Mouse (Mus musculus) spleen, adult 12 weeks (tissue): ENCODE results near the gene Gal3st4.

Experiments used
- DNase-seq: peaks from one replicate; pipeline ENCODE4 v3.0.0; 2022; ENCODE audit warnings: low spot score

Gal3st4 gene

GRCm38 (mm10) chr5:138272409-138272923 is at the start of gene Gal3st4:
Gene Gal3st4 (minus strand): TSS chr5:138272840.
- no peak for DNase-seq

DNA sequence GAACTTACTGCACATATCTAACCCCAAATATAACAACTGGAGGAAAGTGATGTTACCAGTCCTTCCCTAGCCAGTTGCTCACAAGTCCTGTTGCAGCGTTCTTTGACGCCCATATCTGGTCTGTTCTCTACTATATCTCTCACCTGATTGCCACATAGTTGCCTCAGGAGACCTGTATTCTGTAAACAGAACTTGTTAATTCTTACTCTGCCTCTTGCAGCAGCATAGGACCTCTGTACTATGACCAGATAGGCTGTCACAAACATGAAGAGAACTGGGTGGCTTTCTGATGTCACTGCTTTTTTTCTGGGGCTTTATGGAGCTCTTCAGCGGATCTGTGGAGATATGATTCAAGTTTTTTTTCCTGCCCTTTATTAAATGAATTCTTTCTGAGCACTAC is 40.2 kb upstream of the Gal3st4 start:
- no peak for DNase-seq

DNA sequence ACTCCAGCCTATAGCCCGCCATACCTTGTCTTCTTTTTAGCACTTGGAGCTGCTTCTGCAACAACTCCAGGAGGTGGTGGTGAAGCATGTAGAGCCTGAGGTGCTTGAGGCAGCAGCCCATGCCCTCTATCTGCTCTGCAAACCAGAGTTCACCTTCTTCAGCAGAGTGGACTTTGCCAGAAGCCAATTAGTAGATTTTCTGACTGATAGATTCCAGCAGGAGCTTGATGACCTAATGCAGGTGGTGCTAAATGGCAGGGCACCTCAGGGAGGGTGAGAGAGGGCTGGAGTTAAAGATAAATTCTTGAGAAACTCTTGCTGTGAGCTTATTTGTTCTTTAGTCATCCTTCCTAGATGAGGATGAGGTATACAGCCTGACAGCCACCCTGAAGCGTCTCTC is 27.0 kb upstream of the Gal3st4 start:
- DNase-seq = no peak

DNA sequence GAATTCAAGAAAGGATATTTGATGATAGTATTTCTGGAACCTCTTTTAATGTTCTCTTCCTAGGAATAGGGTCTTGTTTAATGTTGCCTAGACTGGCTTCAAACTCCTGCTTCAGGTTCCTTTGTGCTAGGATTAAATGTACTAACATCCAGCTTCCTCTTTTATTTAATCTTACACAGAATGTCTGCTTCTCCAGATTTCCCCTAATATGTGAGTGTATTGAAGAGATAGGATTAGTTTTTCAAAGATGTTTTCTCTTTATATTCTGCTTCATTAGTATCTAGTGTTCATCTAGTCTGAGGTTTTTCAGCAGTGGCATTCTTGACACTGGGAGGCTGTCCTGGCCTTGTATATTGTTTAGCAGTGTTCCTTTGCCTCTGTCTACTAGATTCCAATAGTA is 21.5 kb upstream of the Gal3st4 start:
- no peak for DNase-seq

DNA sequence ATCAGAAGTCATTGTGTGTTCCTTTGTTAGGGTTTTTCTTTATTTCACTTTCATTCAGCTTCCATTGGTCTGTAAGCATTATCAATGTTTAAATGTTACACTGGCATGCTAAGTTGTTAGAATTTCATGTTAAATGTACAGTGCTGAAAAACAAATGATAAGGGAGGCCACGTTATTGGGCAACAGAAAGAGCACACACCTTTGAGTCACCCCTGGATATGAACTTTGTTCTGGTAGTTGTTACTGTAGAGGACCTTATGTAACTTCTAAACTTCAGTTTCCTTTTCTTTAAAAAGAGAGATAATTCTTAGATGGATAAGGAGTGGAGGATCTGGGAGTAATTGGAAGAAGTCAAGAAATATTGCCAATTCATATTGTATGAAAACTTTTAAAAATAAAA is 19.0 kb upstream of the Gal3st4 start:
- DNase-seq = no peak

DNA sequence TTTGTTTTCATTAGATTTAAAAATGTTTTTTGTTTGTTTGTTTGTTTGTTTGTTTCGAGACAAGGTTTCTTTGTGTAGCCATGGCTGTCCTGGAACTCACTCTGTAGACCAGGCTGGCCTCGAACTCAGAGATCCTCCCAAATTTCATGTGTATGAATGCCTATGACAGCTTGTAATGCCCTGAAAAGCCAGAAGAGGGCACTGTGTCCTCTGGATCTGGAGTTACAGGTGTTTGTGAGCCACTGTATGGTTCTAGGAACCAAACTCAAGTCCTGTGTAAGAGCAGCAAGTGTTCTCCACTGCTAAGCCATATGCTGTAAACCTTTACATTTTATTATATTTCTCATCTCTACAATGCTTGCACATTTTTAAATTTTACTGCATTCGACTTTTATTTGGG is 15.2 kb upstream of the Gal3st4 start:
- DNase-seq = no peak

- DNase-seq = no peak
These were observed 10.9 kb upstream of the Gal3st4 start for GRCm38 (mm10) chr5:138283540-138283939.

DNA sequence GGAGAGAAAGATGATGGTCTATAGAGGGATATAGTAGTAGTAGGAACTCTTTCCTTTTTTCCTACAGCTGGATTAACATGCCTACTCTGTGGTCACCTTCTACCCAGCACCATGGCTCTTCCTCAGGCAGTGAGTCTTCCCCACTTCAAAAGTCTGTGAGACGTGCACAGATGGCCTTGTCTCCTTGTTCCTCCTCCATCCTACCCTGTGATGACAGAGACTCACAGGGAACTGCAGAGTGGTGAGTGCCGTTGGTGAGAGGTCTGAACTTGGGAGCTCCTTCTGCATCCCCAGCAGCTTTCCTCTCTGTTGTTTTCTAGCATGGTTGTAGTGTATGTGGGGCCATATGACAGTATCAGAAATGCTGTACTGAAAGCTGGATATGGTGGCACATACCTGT is 9.2 kb upstream of the Gal3st4 start:
- no peak for DNase-seq

GRCm38 (mm10) chr5:138280829-138281228 is 8.2 kb upstream of the Gal3st4 start:
- no peak for DNase-seq

DNA sequence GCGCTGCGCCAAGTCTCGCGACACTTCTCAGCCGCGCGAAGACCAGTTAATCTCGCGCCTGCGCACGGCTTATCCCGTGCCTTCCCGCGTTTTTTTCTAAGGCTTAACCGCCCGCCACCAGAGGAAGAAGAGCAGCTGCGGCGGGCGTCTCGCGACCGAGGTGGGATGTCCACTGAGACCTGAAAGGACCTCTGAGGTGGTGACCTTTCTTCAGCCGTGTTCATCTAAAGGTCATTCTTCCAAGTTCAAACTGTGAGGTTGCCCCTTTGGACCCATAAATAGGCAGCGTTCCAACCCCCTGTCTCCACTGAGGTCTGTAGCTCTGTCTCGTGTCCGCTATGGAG is 7.8 kb upstream of the Gal3st4 start:
- DNase-seq = no peak

DNA sequence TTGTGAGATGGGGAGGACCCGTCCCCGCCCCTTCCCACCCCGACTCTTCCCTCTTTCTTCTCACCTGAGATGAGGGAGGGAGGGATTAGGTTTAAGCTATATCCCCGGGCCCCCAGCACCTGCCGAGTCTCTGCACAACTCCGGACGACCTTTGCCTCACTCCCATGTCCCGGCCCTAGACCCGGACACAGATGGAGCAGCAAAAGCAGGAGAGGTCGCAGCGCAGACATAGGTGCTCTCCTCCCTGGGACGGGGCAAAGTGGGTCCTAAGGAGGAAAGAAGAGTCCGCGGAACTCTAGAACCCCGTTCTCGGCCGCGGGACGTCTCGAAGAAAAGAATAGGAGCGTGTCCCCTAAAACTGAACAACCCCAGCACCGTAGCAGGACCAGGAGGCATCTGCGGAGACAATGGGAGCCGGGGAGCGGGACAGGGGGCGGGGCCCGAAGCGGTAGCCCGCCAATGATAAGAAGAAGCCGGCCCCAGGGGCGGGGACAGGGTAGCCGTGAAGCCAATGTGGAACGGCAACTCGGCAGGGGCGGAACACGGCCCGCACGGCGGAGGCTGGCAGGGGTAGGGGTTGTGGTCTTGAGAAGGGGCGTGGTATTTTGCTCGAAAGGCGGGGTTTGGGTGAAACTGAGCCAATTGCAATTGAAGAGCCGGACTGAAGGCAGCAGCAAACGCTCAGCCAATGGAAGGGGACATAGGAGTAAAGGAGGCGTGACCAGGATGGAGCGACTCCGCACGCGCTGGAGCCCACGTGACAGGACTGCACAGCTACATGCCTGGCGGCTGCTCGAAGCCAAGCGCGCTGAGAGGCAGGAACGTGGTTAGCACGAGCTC is 7.2 kb upstream of the Gal3st4 start, which contains the start of the genes Gm43720, Gpc2 and Stag3:
Gm43720 (minus strand) TSS at position 374 of the 840 bp plus-strand sequence.
Gpc2 (minus strand) TSS at position 421 of the 840 bp plus-strand sequence.
Stag3 (plus strand) TSS at position 656 of the 840 bp plus-strand sequence.
- peak; percentile 84 for DNase-seq

GRCm38 (mm10) chr5:138277994-138278393 is 5.4 kb upstream of the Gal3st4 start:
- DNase-seq = no peak

- no peak for DNase-seq
These were observed 2.8 kb upstream of the Gal3st4 start for GRCm38 (mm10) chr5:138275216-138276050.

GRCm38 (mm10) chr5:138274186-138274585 is 1.5 kb upstream of the Gal3st4 start:
- DNase-seq = no peak

GRCm38 (mm10) chr5:138271232-138271631 is 1.4 kb downstream of the Gal3st4 start:
- no peak for DNase-seq

DNA sequence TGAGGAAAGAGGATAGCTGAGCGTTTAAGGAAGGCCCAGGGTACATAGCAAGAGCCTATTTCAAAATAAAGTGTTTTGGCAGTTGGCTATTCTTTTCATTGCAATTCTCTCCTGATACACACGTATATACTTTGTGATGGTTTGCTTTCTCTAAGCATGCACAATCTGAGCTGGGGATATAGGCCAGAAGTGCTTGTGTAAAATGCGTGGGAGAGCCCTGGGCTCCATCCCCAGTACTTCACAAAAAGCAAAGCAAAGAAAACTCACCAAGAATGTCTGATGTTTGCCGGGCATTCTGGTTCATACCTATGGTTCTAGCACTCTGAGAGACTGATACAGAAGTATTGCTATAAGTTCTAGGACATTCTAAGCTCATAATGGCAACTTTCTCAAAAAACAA is 3.7 kb downstream of the Gal3st4 start:
- no peak for DNase-seq

GRCm38 (mm10) chr5:138267114-138267513 is 5.5 kb downstream of the Gal3st4 start:
- DNase-seq = no peak

DNA sequence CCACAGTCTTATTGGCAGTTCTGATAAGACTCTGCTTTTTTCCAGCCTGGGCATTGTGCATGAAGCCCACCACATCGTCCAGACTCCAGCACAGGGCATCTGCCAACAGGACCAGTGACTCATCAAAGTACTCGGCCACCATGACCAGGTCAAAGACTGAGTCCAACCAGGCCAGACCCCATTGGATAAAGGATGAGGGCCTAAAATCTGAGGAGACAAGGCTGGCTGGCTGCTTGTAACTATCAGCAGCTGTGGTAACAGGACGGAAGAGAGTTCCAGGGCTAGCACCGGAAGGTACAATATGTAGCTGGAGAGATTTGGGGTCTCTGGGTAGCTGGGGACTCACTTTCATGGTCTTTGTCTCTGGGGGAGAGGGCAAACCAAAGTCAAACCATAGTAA is 6.9 kb downstream of the Gal3st4 start:
- no peak for DNase-seq

DNA sequence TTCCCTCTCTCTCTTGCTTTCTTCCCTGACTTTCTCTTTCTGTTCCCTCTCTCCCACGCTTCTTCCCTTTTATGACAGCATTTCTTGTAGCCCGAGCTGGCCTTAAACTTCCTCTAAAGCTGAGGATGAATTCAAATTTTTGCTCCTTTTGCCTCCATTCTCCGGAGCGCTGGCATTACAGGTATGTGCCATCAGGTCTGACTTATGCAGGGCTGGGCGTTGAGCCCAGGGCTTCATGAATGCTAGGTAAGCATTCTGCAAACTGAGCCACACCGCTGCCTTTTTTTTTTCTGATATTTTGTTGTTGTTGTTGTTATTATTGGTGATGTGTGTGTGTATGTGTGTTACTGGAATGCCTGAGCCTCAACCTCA is 8.4 kb downstream of the Gal3st4 start:
- DNase-seq = no peak

GRCm38 (mm10) chr5:138263260-138264206 is 9.1 kb downstream of the Gal3st4 start, which contains the start of gene BC037034:
Gene BC037034 (minus strand): TSS chr5:138264033.
- peak; percentile 83 for DNase-seq

GRCm38 (mm10) chr5:138262582-138263240 is 9.9 kb downstream of the Gal3st4 start:
- no peak for DNase-seq
